Mouse (Mus musculus): ENCODE measurements around the gene Rxrg.

Gene Rxrg

DNA sequence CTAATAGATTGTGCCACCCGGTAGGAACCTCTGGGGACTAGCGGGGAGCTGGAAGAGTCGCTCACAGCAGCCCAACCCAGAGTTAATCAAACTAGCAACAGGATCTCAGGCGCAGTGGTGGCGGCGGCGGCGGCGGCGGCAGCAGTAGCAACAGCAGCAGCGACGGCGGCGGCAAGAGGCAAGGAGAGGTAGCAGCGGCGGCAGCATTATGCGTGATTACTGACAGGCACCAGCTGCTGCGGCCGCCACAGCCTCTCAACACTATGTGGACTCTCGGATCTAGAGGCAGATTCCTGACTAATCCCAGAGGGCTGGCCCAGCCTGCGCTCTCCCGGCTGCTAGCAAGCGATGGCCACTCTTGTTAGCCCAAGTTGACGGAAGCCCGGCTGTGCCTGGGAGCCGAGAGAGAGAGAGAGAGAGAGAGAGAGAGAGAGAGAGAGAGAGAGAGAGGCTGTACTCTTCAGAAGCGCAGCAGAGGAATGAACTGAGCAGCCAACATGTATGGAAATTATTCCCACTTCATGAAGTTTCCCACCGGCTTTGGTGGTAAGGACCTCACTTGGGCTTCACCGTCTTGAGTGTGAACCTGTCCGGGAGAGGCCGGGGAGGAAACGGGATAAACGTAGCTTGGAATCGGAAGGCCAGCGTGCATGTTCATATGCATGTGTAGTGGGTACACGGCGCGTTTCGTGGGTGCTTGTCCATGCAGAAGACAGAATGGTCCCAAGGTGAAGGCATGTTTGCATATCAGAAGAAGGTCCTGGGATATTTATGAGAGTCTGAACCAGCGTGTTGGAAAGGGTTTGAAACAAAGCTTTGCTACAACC lies at the start of gene Rxrg:
Gene Rxrg (plus strand): TSS at position 130 of the 827 bp plus-strand sequence.
- DNase-seq (ENCODE audit: low spot score), result peak; percentile 43

DNA sequence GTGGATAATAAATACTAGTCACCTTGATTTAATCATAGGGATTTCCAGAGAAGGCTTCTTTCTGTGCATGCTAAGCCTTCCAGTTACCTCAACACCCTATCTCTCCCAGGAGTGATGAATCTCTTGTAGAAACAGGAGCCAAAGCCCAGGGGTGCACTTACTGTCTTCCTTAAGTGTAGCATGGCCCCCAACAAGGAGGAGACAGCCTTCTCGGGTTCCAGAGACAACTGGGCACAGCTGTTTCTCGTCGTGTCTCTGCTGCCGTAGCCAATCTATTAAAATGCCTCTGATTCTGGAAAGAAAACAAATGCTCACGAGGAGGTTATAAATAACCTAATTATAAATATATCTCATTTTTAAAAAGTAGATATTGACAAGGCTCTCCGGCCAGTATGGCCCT lies 48.9 kb upstream of the Rxrg start:
- no peak for DNase-seq (ENCODE audit: low spot score)

DNA sequence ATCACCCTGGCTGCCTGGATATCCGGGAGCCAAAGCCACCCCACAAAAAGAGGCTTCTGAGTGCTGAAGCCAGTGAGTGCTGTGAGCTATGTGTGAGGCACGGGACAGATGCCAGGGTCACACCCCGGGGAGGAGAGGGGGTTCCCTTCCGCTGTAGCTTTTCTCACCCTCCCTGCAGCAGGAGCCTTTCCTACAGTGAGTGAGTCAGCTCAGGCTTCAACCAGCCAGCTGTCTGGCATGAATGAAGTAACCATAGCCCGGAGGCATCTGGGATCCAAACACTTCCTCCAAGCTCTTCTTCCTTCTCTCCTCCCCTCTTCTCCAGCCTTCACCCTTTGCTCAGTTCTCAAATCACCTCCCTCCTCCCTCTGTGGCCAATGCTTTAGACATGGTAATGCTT lies 46.6 kb upstream of the Rxrg start:
- peak; percentile 12 for DNase-seq (ENCODE audit: low spot score)

DNA sequence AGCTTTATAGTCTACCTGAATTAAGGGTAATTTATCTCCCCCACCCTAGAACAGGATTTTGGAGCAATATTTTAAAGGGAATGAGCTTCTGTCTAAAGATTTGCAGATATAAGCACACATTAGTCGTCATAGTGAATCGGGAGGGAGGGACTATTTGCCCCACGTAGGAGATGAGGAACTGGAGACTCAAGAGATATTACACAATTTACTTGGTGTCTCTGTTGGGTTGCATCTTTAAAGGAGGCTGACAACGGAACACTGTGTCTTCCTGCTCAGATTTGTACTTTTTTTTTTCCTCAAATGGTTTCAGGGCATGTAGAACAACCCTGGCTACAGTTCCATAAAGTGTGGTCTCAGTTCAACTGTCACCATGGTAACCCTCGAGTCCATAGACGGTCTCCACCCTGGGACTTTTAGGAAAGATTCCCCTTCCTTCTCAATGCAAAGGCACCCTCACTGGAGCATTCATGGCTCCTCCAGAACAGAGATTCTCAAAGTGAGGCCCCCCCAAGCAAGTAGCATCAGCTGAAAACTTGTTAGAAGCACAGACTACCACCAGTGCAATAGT lies 44.1 kb upstream of the Rxrg start:
- DNase-seq (ENCODE audit: low spot score), result no peak

DNA sequence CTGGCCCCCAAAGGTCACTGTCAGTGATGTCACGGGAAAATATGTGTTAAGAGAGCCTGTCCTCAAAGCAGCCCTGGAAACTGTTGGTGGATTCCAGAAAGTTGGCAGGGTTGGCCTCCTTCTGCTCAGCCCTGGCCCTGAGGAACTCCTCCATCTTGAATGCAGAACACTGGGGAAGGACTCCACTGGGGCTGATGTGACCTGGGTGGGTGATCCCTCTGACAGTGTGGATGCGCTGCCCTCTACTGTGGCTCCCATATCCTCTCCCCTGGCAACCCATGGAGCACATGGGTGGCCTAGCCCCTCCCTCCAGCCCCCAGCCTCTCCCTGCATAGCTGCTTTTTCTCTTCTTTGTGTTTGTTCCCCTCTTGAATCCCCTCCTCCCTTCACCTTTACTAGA lies 31.6 kb upstream of the Rxrg start:
- no peak for DNase-seq (ENCODE audit: low spot score)

DNA sequence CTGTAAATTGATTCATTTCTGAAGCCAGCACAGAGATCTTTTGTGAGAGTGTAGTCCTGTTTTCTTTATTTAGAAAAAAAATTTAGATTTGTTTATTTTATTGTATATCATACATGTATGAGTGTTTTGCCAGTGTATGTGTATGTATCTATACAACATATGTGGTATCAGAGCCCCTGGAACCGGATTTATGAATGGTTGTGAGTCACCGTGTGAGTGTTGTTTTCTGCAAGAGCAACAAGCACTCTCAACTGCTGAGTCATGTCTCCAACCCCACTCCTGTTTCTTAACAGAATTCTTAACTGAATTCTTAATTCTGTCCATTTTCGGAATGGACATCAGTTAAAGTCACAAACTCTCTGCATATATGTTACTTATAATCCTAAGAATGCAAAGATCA lies 19.1 kb upstream of the Rxrg start:
- no peak for DNase-seq (ENCODE audit: low spot score)

DNA sequence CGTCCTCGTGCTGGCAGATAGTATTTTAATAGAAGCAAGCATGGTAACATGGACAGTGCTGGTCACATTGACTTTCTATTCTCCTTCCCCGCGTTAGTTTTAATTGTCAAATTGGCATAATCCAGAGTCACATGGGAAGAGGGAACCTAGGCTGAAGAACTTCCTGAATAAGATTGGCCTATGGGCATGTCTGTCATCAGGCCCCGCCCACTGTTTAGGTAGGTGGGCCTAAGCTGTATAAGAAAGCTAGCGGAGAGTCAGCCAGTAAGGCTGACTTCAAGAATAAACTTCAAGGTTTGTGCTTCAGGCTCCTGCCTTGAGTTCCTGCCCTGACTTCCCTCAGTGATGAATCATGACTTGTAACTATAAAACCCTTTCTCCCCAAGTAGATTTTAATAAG lies 15.0 kb upstream of the Rxrg start:
- DNase-seq (ENCODE audit: low spot score), result no peak

DNA sequence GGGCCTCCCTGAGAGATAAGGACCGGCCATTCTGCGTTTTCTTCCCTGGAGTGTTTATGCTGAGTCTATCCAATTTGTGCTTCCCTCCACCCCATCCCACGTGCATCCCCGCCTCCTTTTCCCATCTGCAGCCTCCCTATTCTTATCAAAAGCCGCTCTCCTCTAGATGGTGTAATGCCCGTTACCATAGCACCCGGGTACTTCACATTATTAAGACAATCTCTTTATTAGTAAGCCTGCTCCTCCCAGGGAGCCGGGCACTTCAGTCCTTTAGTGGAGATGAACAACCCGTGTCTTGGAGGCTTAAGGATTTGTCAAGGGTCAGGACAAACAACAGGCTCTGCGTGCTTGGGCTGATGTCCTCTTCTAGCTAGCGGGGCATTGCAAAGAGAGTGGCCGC lies 14.3 kb upstream of the Rxrg start:
- DNase-seq (ENCODE audit: low spot score), result peak; percentile 10

DNA sequence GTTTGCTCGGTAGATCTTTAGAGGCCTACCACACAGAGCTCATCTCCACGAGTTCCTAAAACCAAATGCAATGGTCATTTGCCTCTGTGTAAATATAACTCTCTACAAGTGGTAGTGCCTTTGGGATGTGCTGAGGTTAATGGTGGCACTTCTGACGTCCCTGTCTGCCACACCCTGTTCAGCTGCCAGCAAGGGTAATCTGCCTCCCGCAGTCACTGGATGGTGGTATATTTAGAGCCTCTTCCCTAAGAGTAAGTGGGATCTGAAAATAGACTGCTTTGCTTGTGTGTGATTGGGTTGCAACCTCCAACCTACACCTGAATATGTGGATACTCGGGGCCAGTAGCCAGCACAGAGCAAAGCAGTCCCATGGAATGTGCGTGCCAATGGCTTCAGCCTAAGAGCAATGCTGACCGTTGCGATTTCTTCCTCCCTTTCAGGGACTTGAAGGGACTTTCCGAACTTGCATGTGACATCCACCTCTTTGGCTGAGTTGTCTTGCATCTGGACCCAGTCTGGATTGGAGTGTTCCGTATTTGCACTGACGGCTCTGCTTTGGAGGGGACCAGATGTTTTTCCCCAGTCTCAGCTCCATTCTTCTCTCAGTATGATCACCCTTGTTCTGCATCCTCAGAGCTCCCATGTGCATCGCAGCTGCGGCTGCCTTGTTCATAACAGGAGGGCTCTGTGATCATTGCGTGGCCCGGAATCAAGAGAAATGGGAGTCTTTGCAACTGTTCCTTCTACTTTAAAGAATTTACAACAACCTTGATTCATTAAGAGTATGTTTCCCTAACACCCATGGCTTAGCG lies 9.2 kb upstream of the Rxrg start:
- no peak for DNase-seq (ENCODE audit: low spot score)

DNA sequence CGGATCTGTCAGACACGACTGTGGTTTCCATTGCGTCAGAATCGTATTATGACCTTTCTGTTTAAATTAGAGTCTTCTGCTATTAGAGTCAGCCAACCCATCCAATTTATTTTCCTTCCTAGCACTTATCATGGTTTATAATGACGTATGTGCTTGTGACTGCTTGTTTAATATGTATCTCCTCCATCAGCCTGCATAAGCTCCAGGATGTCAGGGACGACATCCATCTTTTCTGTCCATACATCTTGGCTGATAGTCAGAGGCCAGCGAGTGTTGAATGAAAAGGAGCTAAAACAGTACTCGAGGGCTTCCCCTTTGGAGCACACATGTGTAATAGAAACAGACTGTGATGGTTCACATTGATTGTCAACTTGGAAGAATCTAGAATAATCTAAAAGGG lies 6.0 kb upstream of the Rxrg start:
- no peak for DNase-seq (ENCODE audit: low spot score)

DNA sequence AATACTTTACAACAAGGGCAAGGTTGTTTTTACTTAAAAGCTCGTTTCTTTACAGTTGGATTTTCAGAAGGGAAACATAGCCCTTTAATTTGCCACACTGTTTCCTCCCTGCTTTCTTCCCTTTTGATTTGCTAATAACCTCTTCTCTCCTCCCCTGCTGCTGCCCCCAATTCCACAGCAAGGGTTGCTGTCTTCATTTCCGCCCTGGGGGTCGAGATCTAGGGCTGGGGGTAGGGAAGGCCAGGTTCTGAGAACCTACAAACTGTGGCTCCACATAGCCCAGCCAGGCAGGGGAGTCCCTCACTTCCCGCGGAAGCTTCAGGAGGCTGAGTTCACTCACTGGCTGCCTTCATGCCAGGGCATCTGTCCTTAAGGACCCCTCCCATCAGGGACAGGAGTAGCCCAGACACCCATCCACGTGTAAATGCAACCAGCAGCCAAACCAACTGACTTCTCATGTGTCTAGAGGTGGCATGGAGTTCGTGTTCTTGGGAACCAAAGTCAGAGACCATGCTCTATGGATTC lies 1.1 kb downstream of the Rxrg start:
- DNase-seq (ENCODE audit: low spot score), result no peak

DNA sequence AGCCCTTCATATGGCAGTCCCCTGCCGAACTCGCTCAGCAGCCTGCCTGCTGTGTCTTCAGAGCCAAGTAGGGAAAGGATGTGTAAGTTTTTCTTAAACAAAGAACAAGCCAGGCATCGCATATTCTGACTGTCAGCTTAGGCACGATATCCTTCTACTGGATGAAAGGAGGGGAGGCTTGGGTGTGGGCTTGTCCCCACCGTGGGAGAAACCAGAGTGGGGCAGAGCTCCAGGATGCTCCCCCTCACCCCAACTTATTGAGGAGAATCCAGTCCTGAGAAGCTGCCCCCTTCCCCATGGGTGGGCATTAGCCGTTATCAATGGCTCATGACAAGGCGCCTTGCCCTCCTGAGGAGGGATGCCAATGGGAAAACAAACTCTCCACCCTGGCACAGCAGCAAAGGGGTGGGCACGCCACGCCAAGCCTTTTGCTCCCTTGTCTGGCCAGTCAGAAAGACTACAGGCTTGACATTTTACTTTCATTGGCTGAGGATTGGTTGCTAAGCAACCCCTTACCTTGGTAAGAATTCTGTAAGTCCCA lies 10.1 kb downstream of the Rxrg start:
- peak; percentile 12 for DNase-seq (ENCODE audit: low spot score)

DNA sequence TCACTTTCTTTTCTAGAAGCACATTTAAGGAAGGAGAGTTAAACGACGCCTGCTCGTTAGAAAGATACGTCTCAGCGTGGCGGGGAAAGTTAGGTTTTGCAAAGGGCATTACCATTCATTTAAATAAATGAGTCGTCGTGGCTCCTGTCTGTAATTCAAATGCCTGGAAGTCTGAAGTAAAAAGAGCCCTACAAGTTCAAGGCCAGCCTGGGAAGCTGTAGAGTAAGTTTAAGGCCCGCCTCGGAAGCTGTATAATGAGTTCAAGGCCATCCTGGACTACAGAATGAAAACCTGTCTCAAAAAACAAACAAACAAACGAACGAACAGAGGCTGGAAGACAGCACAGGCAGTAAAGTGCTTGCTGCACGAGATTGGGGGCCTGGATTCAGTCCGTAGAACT lies 18.9 kb downstream of the Rxrg start:
- DNase-seq (ENCODE audit: low spot score), result no peak

DNA sequence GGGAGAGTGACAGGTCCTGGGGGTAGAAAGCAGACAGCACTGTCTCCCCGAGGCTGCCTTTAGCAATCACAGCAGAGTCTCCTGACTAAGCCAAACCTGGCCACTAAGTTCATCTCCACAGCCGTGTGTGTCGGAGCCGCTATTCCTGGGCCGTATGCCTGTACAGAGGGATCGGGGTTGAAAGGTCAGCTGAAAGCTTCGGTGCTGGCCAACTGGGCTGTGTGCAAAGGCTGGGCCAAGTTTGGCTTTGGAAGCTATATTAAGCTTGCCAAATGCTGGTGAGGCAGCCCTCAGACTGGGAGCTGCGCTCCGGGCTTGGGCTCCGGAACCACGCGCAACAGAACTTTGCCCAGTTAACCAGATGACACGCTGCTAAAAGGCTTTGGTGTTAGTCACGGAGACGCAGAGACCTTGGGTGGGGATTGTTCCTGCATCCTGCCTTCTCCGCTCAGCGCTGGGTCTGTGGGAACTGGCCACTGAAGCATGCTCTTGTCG lies 19.9 kb downstream of the Rxrg start:
- DNase-seq (ENCODE audit: low spot score), result peak; percentile 7

DNA sequence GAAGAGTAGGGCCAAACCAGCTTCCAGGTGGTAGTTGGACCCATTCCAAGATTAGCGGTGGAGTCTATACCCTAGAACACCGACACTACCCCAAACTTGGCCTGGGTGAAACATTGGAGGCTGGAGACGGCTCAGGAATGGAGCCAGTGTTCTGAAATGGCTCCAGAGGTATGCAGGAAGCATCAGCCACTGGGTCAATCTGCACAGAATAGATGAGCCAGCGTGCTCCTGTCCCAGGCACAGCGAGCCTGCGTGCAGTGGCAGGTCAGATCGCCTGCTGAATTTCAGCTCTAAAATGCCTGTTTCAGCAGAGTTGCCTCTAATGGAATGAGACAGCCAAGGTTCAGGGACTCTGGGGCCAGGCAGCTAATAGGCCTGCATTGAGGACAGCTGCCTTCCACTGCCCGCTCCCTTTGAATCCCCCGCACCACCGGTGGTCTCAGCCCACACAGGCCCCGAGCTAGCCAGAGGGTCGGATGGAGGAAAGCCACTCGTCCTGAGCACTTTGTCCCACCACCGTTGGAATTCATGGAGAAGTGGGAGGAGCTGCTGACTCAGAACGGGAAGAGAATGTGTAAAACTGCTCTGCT lies 22.1 kb downstream of the Rxrg start:
- DNase-seq (ENCODE audit: low spot score), result no peak

DNA sequence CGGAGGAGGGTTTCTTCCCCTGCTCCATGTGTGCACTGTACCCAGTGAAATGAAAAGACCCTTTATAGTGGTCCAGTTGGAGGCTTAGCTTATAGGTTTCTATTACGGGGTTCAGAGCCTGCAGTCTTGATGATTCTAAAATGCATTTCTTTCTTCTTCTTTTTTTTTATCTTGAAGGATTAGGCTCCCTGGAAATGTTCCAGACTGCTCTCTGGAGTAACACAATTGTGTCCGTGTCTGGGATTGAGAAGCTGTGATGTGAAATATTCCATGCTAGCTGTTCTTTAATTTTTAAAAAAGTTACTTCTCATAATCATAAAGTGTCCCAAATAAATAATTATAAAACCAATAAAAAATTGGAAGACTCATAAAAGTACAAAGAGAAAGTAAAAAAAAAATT lies 26.9 kb downstream of the Rxrg start:
- DNase-seq (ENCODE audit: low spot score), result no peak

DNA sequence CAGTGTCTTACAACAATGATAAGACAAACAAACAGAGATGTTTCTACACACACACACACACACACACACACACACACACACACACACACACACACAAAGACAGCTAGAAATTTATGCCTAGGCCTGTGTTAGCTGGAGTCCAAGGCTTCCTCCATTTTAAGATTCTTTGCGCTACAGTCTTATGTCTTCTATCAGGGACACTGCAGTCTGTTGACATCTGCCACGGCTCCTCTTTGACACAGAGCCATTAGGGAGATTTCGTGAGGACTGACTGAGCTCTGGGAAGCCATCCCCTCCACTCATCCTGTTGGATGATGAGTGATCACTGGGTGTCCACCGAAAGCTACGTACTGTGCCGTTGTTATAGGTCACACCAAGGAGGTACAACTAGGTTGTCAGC lies 33.6 kb downstream of the Rxrg start:
- DNase-seq (ENCODE audit: low spot score), result no peak

DNA sequence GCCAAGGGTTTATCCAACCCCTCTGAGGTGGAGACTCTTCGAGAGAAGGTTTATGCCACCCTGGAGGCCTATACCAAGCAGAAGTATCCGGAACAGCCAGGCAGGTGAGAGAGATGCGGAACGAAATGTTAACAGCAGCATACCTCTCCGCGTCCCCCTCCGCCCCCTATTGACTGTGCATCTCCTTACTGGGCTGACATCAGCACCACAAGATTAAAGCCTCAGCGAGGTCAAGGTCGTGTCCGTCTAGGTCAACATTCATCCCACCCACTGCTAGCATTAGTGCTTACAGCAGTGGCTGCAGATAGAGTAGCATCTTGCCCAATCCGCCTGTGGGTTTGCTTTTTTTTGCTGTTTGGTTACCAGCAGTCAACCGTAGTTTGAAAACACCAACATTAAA lies 37.5 kb downstream of the Rxrg start:
- DNase-seq (ENCODE audit: low spot score), result no peak

DNA sequence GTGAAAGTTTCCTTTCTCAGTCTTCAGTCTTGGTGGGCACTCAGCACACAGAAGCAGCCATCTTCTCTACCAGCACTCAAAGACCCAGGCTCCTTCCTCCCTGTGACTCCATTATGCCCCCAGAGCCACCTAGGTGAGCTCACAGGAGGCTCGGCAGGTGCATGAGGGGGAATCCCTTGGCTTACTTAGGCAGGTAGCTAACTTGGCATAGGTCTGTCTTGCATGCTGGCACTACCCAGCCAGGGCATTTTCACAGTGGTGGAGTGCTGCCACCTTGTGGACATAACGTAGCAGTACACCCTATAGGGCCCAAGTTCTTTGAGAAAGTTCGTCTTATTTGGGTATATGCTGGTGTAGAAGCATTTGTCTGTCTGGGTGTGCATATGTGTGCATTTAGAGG lies 38.8 kb downstream of the Rxrg start:
- DNase-seq (ENCODE audit: low spot score), result peak; percentile 71

DNA sequence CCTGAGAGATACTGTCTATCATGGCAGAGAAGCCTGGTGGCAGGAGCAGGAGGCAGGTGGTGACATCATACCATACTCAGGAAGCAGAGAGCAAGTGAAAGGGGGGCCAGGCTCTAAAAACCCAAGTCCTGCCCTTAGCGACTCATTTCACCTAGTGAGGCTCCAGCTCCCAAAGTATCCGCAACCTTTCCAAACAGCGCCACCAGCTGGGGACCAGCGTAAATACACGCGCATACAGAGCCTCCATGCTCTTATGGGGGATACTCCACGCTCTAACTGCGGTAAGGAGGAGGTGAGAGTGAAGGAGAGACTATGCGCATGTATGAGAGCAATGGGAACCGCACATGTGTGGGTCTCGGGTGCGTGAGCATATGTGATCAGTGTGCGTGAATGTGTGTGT lies 39.9 kb downstream of the Rxrg start:
- peak; percentile 12 for DNase-seq (ENCODE audit: low spot score)

DNA sequence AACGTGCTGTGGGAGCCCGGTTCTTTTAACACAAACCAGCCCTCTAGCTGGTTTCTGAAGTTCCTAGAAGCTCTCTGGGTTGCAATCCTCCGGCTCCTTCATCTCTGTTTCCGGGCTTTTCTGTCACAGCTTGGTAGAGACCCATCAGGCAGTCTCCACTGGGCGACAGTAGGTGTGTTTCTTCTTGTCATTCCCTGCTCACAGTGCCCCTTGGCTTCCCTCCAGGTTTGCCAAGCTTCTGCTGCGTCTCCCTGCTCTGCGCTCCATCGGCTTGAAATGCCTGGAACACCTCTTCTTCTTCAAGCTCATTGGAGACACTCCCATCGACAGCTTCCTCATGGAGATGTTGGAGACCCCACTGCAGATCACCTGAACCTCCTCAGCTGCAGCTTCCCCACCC lies 40.7 kb downstream of the Rxrg start:
- DNase-seq (ENCODE audit: low spot score), result no peak
